Mouse (Mus musculus) CH12.LX (cell line): Measurements from ENCODE around the gene Gad1. TPM values are rescaled to one million over a fixed set of nuclear protein-coding genes. Genes with fewer than 3 reads are reported as not detected.

ENCODE experiments used
- DNase-seq: peaks from one replicate; pipeline ENCODE4 v3.0.0-alpha.2; 2013; ENCODE audit errors: extremely low read depth
- H3K27ac ChIP-seq: 2 replicates; pipeline ENCODE4 v1.5.1; 2012; ENCODE audit warnings: low read depth, mild to moderate bottlenecking, control low read depth, moderate library complexity; ENCODE audit not compliant: insufficient read depth
- H3K27me3 ChIP-seq: replicated peaks from 2 replicates; pipeline ENCODE3; 2012; ENCODE audit warnings: inconsistent platforms
- H3K36me3 ChIP-seq, 2 experiments: replicated peaks in 1 of 2; 2 replicates each; pipeline versions ENCODE3 to v1.6.1; 2012; ENCODE audit warnings: inconsistent platforms in 1 of 2, low read length in 1 of 2, mild to moderate bottlenecking in 1 of 2, mixed read lengths in 1 of 2, moderate library complexity in 1 of 2; ENCODE audit not compliant: control insufficient read depth in 1 of 2, insufficient read depth in 1 of 2
- H3K4me1 ChIP-seq, 2 experiments: 2 replicates each; pipeline ENCODE4 v1.6.1; 2012; ENCODE audit warnings: inconsistent platforms in 1 of 2, moderate library complexity in 1 of 2; ENCODE audit not compliant: insufficient read depth in 2 of 2, control insufficient read depth in 1 of 2
- H3K4me2 ChIP-seq: 2 replicates; pipeline ENCODE4 v1.6.1; 2012; ENCODE audit warnings: low read depth, mild to moderate bottlenecking, control low read depth; ENCODE audit not compliant: poor library complexity, insufficient read depth, severe bottlenecking
- H3K4me3 ChIP-seq, 3 experiments: fragments of 150-350 bp in 1 of 3; sonication (generic) in 1 of 3; replicated peaks in 1 of 3; 2 replicates each; pipeline versions ENCODE3 to v1.5.1; 2011 to 2012; ENCODE audit warnings: low read depth in 2 of 3, low read length in 2 of 3, mild to moderate bottlenecking in 2 of 3, moderate library complexity in 2 of 3, control low read depth in 1 of 3, improper control_type of control experiment in 1 of 3, inconsistent platforms in 1 of 3, mixed read lengths in 1 of 3; ENCODE audit not compliant: poor library complexity in 1 of 3
- H3K79me2 ChIP-seq: replicated peaks from 2 replicates; pipeline ENCODE4 v1.6.1; 2012; ENCODE audit warnings: mild to moderate bottlenecking, moderate library complexity; ENCODE audit not compliant: control insufficient read depth, poor library complexity, insufficient read depth, severe bottlenecking; ENCODE audit errors: extremely low read depth
- H3K9ac ChIP-seq: 2 replicates; pipeline ENCODE4 v1.6.1; 2012; ENCODE audit warnings: low read depth, mild to moderate bottlenecking, control low read depth, moderate library complexity; ENCODE audit not compliant: insufficient read depth
- H3K9me3 ChIP-seq: replicated peaks from 2 replicates; pipeline ENCODE3; 2012; ENCODE audit warnings: low read length, inconsistent platforms, mixed read lengths
- BHLHE40 ChIP-seq: IDR thresholded peaks from 2 replicates; pipeline ENCODE4 v1.6.1; 2011; ENCODE audit warnings: mild to moderate bottlenecking, low read depth, low read length, improper control_type of control experiment
- CHD1 ChIP-seq: IDR thresholded peaks from 2 replicates; pipeline ENCODE4 v1.6.1; 2012; ENCODE audit warnings: low read depth, low read length, improper control_type of control experiment, inconsistent platforms
- CHD2 ChIP-seq: IDR thresholded peaks from 2 replicates; pipeline ENCODE4 v1.6.1; 2011; ENCODE audit warnings: low read length, improper control_type of control experiment
- CTCF ChIP-seq, 2 experiments: IDR thresholded peaks in 1 of 2; conservative IDR thresholded peaks in 1 of 2; 2 replicates each; pipeline ENCODE4 v1.5.1; 2011 to 2012; ENCODE audit warnings: low read depth in 2 of 2, low read length in 2 of 2, improper control_type of control experiment in 1 of 2, inconsistent platforms in 1 of 2, mild to moderate bottlenecking in 1 of 2, moderate library complexity in 1 of 2
- ELF1 ChIP-seq: IDR thresholded peaks from 2 replicates; pipeline ENCODE4 v1.6.1; 2014; ENCODE audit warnings: low read depth, mild to moderate bottlenecking, inconsistent platforms, low read length, improper control_type of control experiment
- GABPA ChIP-seq: IDR thresholded peaks from 2 replicates; pipeline ENCODE4 v1.6.1; 2012; ENCODE audit warnings: low read depth, low read length, improper control_type of control experiment, inconsistent platforms; ENCODE audit not compliant: insufficient replicate concordance
- HCFC1 ChIP-seq: IDR thresholded peaks from 2 replicates; pipeline ENCODE4 v1.6.1; 2012; ENCODE audit warnings: low read depth, mild to moderate bottlenecking, inconsistent platforms, low read length, improper control_type of control experiment
- JUN ChIP-seq: IDR thresholded peaks from 2 replicates; pipeline ENCODE4 v1.6.1; 2011; ENCODE audit warnings: low read depth, mild to moderate bottlenecking, low read length, improper control_type of control experiment, moderate library complexity; ENCODE audit not compliant: insufficient read depth
- JUND ChIP-seq: conservative IDR thresholded peaks from 2 replicates; pipeline ENCODE4 v1.6.1; 2011; ENCODE audit warnings: low read depth, low read length, improper control_type of control experiment
- KAT2A ChIP-seq: IDR thresholded peaks from 2 replicates; pipeline ENCODE4 v1.6.1; 2012; ENCODE audit warnings: low read length, improper control_type of control experiment, inconsistent platforms; ENCODE audit not compliant: insufficient replicate concordance
- MAFK ChIP-seq: IDR thresholded peaks from 2 replicates; pipeline ENCODE4 v1.6.1; 2011; ENCODE audit warnings: low read length, improper control_type of control experiment; ENCODE audit not compliant: insufficient replicate concordance
- MAX ChIP-seq: IDR thresholded peaks from 2 replicates; pipeline ENCODE4 v1.6.1; 2011; ENCODE audit warnings: low read length, improper control_type of control experiment
- MAZ ChIP-seq: IDR thresholded peaks from 2 replicates; pipeline ENCODE4 v1.6.1; 2012; ENCODE audit warnings: low read depth, mild to moderate bottlenecking, inconsistent platforms, low read length, improper control_type of control experiment, moderate library complexity
- MEF2A ChIP-seq: IDR thresholded peaks from 2 replicates; pipeline ENCODE4 v1.6.1; 2014; ENCODE audit warnings: low read depth, mild to moderate bottlenecking, inconsistent platforms, low read length, improper control_type of control experiment, borderline replicate concordance
- NELFE ChIP-seq: IDR thresholded peaks from 2 replicates; pipeline ENCODE4 v1.6.1; 2011; ENCODE audit warnings: low read depth, low read length, improper control_type of control experiment
- NRF1 ChIP-seq: IDR thresholded peaks from 2 replicates; pipeline ENCODE4 v1.6.1; 2014; ENCODE audit warnings: low read depth, mild to moderate bottlenecking, inconsistent platforms, low read length, improper control_type of control experiment, moderate library complexity
- PAX5 ChIP-seq: IDR thresholded peaks from 2 replicates; pipeline ENCODE4 v1.6.1; 2012; ENCODE audit warnings: low read length, inconsistent platforms, mixed read lengths
- POLR2A ChIP-seq: IDR thresholded peaks from 2 replicates; pipeline ENCODE4 v1.6.1; 2011; ENCODE audit warnings: low read depth, mild to moderate bottlenecking, improper control_type of control experiment, low read length
- POLR2AphosphoS2 ChIP-seq: IDR thresholded peaks from 2 replicates; pipeline ENCODE4 v1.6.1; 2011; ENCODE audit warnings: low read depth, low read length, improper control_type of control experiment
- RAD21 ChIP-seq: IDR thresholded peaks from 2 replicates; pipeline ENCODE4 v1.6.1; 2011; ENCODE audit warnings: low read depth, mild to moderate bottlenecking, low read length, improper control_type of control experiment, moderate library complexity
- RCOR1 ChIP-seq: conservative IDR thresholded peaks from 2 replicates; pipeline ENCODE4 v1.6.1; 2012; ENCODE audit warnings: low read depth, mild to moderate bottlenecking, inconsistent platforms, low read length, improper control_type of control experiment
- TBP ChIP-seq: conservative IDR thresholded peaks from 2 replicates; pipeline ENCODE4 v1.6.1; 2011; ENCODE audit warnings: low read depth, low read length, improper control_type of control experiment
- TCF12 ChIP-seq: IDR thresholded peaks from 2 replicates; pipeline ENCODE4 v1.6.1; 2014; ENCODE audit warnings: low read depth, mild to moderate bottlenecking, inconsistent platforms, low read length, improper control_type of control experiment
- UBTF ChIP-seq: IDR thresholded peaks from 2 replicates; pipeline ENCODE4 v1.6.1; 2012; ENCODE audit warnings: low read depth, mild to moderate bottlenecking, inconsistent platforms, low read length, improper control_type of control experiment, moderate library complexity
- USF1 ChIP-seq: IDR thresholded peaks from 2 replicates; pipeline ENCODE4 v1.6.1; 2014; ENCODE audit warnings: low read depth, mild to moderate bottlenecking, inconsistent platforms, low read length, improper control_type of control experiment
- USF2 ChIP-seq: conservative IDR thresholded peaks from 2 replicates; pipeline ENCODE4 v1.6.1; 2011; ENCODE audit warnings: low read depth, low read length, improper control_type of control experiment
- ZC3H11A ChIP-seq: IDR thresholded peaks from 2 replicates; pipeline ENCODE4 v1.6.1; 2012; ENCODE audit warnings: low read depth, mild to moderate bottlenecking, inconsistent platforms, low read length, improper control_type of control experiment
- ZKSCAN1 ChIP-seq: IDR thresholded peaks from 2 replicates; pipeline ENCODE4 v1.6.1; 2012; ENCODE audit warnings: low read depth, inconsistent platforms, low read length, improper control_type of control experiment, borderline replicate concordance
- ZNF384 ChIP-seq: IDR thresholded peaks from 2 replicates; pipeline ENCODE4 v1.6.1; 2012; ENCODE audit warnings: low read depth, low read length, improper control_type of control experiment, inconsistent platforms
- dilution Hi-C: fragments of 300-500 bp; cut with MboI; formaldehyde crosslinking; loops from 2 replicates; pipeline ENCODE4 v1.14.3; 2020; ENCODE audit warnings: low sequenced_read_pairs; ENCODE audit not compliant: extremely low pct_unique_long_range_greater_than_20kb, extremely low pct_ligation_motif_present
- in situ Hi-C: fragments of 300-500 bp; cut with MboI; formaldehyde crosslinking; loops from 3 replicates; pipeline ENCODE4 v1.14.3; 2019; ENCODE audit warnings: low sequenced_read_pairs, low pct_ligation_motif_present, low pct_unique_long_range_greater_than_20kb, mixed read lengths
- polyA plus RNA-seq: library from polyadenylated mRNA; unstranded; fragments of >175 nt; gene quantifications from 2 replicates; pipeline ENCODE4 v1.2.1, GENCODE M21; 2012; ENCODE audit warnings: low read depth; ENCODE audit not compliant: insufficient read length
- total RNA-seq, 2 experiments: library from RNA; depleted of rRNA; stranded (reverse); fragments of 300-350 nt in 1 of 2; fragments of >200 nt in 1 of 2; gene quantifications; 2 replicates each; pipeline ENCODE4 v1.2.3; 2012 to 2014

Gene Gad1
- total and polyA plus RNA-seq, 3 experiments, result 1.3 to 1.9 (median 1.4) TPM

GRCm38 (mm10) chr2:70573544-70574210 lies 20.8 kb downstream of the Gad1 start:
- no peaks in the 10 kb centered on the region for H3K9me3 ChIP-seq
- no peaks in the 10 kb centered on the region for H3K36me3 ChIP-seq
- peak overlapping the region; percentile 15; the same call in 1 of the 2 replicates for H3K9ac ChIP-seq
- H3K27ac ChIP-seq, result no peak overlapping the region
- dilution Hi-C loops, result no loop called here
- H3K79me2 ChIP-seq, result no peaks in the 10 kb centered on the region
- no peak overlapping the region; the same call in 1 of the 2 replicates for H3K4me2 ChIP-seq
- in situ Hi-C loops, result loop anchor here (25.0 kb wide), 1 partner anchor 436 kb away; no protein-coding TSS in a partner anchor
- no peak for TF ChIP-seq POLR2A
- no peak for TF ChIP-seq BHLHE40
- no peak for TF ChIP-seq TBP
- no peak for TF ChIP-seq POLR2AphosphoS2
- TF ChIP-seq JUN, result no peak
- no peak for TF ChIP-seq MEF2A
- TF ChIP-seq NRF1, result no peak
- no peak for TF ChIP-seq RAD21
- peak in 1 of 2 experiments; percentile 52; a peak in 2 of 4 replicates for TF ChIP-seq CTCF (conservative IDR thresholded peaks at IDR 0.05 in 1 of 2, IDR thresholded peaks at IDR 0.05 in 1 of 2; ENCODE audit: low read depth in 2 of 2, low read length in 2 of 2)
- no peak for TF ChIP-seq MAFK
- peak; percentile 61 for TF ChIP-seq HCFC1
- no peak for TF ChIP-seq JUND
- no peak for TF ChIP-seq CHD1
- TF ChIP-seq USF1, result no peak
- no peak for TF ChIP-seq RCOR1
- no peak for TF ChIP-seq GABPA
- no peak for TF ChIP-seq MAX
- TF ChIP-seq UBTF, result no peak
- TF ChIP-seq TCF12, result peak; percentile 38; the same call in 1 of the 2 replicates
- TF ChIP-seq ZC3H11A, result no peak
- no peak for TF ChIP-seq USF2
- TF ChIP-seq KAT2A, result no peak
- TF ChIP-seq CHD2, result no peak
- 0 out of 2 replicates have a peak, but pooled peaks have one; percentile 7 for TF ChIP-seq ZNF384
- no peak for TF ChIP-seq MAZ
- peak; percentile 72 for TF ChIP-seq ELF1
- no peak for TF ChIP-seq NELFE
- TF ChIP-seq PAX5, result no peak
- no peak for TF ChIP-seq ZKSCAN1
- no peaks in the 10 kb centered on the region; a peak in 1 of 4 replicates for H3K4me1 ChIP-seq
- peak overlapping the region in 2 of 3 experiments; percentile 26 to 56 for H3K4me3 ChIP-seq
- peaks cover 29% of the 10 kb centered on the region for H3K27me3 ChIP-seq
- no peak for DNase-seq
